Mouse (Mus musculus) left cerebral cortex, postnatal 10 days (tissue): Measurements from ENCODE around the gene Mtm1. TPM values are rescaled to one million over a fixed set of nuclear protein-coding genes. Genes with fewer than 3 reads are reported as not detected.
"Not testable (repeated sequence)": the region's sequence is repeated elsewhere in the genome, so short reads cannot be mapped to it uniquely, and the experiment has no call there.

ENCODE experiments used
- DNase-seq, 2 experiments: peaks; one replicate each; pipeline ENCODE4 v3.0.0; 2021 to 2022; ENCODE audit warnings: low spot score in 2 of 2, mixed read lengths in 1 of 2; ENCODE audit errors: extremely low spot score in 1 of 2
- intact Hi-C: fragments of 180-260 bp; cut with DNase I; formaldehyde crosslinking; loops from one replicate; pipeline ENCODE4 v1.15.1; 2025
- total RNA-seq, 2 experiments: library from RNA; stranded (reverse); gene quantifications; 2 replicates each; pipeline ENCODE4 v1.2.3; 2021

Gene Mtm1
- total RNA-seq, 2 experiments from 2014 or later = 4.2 to 4.9 TPM

DNA sequence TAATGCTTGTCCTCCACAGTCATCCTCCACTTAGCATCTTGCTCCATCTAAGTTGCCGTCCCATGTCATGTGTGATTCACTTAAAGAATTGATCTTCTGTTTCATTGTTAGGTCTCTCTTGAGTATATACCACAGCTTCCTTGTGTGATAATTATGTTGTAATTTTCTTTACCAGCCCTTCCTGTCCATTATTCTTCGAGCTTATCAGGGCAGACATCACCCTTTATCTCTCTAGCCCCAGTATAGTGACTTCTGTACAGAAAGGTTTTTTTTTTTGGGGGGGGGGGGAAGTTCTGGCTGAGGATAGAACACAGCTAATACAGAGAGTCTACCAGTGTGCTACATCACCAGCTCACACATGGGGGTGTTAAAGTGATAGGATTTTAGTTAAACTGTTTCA lies 53.7 kb downstream of the Mtm1 start:
- intact Hi-C loops = no loop called here
- DNase-seq = no peak

DNA sequence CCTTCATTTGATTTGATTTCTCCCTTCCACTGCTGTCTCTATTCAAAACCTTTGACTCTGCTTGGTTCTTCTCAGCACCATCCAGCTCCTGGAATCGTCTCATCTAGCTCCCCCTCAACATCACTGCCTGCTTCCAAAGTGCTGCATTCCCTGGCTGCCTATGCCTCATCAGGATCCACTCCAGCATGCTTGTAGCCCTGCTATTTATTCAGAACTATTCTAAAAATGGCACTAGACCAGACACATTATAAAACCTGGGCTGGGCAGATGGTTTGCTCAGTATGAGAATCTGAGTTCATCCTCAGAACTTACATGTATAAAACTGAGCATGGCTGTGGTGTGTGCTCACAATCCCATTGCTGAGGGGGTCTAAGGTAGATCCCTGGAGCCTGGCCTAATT lies 58.4 kb downstream of the Mtm1 start:
- intact Hi-C loops = no loop called here
- peak in 1 of 2 experiments; percentile 23 for DNase-seq

DNA sequence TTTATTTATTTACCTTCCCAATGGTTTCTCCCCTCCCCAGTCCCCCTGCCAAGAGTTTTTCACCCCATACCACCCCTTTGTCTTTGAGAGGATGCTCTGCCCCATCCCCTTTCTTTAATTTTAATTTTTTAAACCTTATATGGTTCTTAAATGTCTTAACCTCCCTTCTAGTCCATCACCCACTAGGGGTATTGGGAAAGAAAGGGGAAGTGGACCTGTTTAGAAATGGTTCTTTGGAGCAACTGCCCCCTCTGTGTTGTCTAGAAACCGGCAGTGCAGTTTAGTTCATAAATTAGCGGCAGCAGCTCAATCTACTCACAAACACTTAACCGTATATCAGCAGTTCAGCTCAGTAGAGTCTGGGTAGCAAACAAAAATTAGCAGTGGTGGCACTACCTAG lies 63.6 kb downstream of the Mtm1 start:
- intact Hi-C loops = no loop called here
- DNase-seq = no peak

DNA sequence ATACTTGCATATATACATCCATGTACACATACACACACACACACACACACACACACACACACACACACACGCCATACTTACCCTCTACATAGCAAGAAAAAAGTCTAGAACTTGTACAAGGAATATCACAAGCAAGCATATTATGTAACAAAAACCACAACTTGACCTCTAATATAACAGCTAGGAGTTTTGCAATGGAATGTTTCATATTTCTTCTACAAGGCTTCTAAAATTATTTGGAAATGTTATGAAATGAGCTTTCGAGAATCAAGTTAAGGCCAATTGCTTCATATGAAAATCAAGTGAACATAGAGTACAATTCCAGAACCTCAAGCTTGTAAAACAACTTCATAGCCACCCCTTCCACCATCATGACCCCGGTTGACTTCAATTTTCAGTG lies 74.9 kb downstream of the Mtm1 start:
- intact Hi-C loops = no loop called here
- DNase-seq = no peak

DNA sequence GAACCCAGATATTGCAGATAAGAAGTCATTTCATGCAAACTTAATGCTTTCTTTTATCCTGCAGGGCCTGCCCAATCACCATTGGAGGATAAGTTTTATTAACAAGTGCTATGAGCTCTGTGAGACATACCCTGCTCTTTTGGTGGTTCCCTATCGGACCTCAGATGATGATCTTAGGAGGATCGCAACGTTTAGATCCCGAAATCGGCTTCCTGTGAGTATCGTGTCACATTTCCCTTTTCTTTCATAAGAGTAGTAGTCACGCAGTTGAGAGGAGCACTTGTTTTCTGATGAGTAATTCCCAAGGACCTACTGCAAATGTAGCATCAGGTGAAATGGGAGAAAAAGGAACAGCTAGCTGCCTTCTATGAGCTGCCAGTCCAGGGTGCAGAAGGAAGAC lies 76.5 kb downstream of the Mtm1 start:
- intact Hi-C loops = no loop called here
- DNase-seq = no peak

DNA sequence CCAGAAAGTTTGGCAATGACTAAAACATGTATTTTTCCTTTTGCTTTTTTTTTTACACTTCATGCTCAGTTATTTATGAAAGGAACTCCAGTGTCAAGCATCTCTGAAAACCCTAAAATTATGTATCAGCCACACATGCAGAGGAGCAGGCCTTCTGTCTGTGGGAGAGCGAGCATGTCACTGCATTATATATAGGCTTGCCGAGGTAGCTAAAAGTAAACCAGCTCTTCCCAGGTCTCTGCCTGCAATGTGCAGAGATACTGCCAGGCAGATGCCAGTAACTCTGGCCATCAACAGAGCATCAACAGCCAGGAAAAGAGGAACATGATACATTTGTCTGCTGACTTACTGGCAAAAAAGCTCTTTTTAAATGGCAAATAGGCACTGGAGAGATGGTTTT lies 83.6 kb downstream of the Mtm1 start:
- intact Hi-C loops = no loop called here
- no peak for DNase-seq

DNA sequence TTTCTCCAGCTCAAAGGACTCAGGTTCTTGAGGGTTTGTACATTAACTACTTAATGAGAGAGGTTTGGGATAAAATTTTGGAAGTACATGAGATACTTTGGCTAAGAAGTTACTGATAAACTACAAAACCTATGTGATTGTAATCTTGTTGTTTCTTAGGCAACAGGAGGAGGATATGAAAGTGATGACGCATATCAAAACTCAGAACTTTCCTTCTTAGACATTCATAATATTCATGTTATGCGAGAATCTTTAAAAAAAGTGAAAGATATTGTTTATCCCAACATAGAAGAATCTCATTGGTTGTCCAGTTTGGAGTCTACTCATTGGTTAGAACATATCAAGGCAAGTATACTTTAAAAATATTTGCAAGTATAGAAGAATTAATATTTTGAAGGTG lies 85.4 kb downstream of the Mtm1 start:
- DNase-seq = no peak
- intact Hi-C loops = no loop called here

DNA sequence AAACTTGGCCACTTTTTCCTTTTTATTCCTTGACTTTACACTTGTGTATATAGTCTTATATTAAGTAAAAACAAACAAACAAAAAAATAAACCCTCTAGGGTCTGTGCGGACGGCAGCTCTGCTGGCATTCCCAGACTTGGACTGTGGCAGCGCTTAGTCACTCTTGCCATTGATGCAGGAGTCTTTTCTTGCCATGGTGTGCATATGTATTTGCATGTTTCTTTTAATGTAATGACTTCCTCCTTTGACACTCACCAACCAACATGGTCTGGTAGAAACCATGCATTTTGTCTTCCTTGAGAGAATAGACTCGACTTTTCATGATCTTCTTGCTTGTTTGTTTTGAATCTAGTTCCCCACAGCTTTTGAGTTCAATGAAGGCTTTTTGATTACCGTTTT lies 91.6 kb downstream of the Mtm1 start:
- DNase-seq = no peak
- intact Hi-C loops = no loop called here

DNA sequence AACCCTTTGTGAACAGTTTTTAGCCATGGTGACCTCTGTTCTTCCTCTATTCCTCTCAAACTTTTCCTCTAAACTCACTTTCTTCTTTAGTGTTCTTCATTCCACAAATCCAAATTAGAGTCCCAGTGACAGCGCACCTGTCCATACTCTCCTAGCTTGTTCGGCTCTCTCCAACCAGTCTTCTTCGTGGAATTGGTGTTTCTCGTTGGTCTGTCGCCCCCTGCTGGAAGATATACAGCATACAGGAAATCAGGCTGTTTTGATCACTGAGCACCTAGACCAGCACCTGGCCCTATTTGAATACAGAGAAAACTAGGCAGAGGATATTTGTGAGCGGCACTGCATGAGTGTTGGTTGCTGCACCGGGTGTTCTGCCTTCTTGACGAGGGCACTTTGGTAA lies 100.7 kb downstream of the Mtm1 start:
- intact Hi-C loops = loop anchor here (2.0 to 5.0 kb wide), 2 partner anchors 260 to 729 kb away; partner anchors contain the start of gene Mamld1
- DNase-seq = peak; percentile 15 to 28

DNA sequence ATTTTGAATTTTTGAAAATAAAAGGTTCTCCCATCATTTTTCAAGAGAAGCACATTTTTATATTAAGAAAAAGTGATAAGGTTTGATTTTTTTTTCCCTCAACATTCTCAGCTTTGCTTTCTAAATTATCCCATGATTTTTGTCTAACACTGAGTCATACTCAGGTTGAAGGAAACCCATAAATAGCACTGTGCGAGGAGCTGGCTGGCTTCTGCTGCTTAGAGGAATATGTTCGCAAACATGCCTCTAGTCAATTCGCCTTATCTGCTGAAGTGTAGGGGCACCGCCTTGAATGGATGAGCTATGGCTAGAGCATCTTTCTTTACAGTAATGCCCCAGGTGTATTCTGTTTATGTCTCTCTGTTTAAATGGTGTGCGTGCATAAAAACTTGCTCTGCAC lies 103.8 kb downstream of the Mtm1 start:
- DNase-seq = no peak
- intact Hi-C loops = loop anchor here (5.0 kb wide), 1 partner anchor 732 kb away; no protein-coding TSS in a partner anchor

DNA sequence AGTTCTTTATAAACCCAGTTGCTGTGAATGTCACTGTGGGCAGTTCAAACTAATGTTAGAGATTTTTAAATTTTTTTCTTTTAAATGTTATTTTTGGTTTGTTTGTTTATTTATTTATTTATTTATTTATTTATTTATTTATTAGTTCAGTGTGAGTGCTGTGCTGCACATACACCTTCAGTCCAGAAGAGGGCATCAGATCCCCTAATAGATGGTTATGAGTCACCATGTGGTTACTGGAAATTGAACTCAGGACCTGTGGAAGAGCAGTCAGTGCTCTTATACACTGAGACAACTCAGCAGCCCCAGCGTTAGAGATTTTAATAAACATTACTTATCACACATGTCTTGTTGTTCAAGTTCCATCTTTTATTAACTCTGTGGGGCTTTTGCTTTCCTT lies 141.5 kb downstream of the Mtm1 start:
- intact Hi-C loops = no loop called here
- DNase-seq = no peak

DNA sequence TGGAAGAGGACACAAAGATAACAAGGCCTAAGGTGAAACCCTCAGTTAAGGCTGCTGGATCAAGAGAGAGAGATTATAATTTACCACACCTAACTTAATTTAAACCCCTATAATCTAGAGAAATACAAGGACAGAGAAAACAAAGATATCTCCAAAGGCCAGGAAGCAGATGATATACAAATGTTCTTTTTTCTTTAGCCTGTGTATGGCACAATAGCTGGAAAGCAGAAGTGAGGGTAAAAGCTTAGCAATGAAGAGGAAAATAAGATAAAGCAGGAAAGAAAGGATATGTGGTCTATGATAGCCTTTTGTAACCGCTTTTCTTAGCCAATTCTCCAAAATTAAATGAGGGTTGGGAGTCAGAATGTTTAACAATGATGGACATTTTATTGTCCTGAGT lies 144.8 kb downstream of the Mtm1 start:
- DNase-seq = no peak
- intact Hi-C loops = no loop called here

DNA sequence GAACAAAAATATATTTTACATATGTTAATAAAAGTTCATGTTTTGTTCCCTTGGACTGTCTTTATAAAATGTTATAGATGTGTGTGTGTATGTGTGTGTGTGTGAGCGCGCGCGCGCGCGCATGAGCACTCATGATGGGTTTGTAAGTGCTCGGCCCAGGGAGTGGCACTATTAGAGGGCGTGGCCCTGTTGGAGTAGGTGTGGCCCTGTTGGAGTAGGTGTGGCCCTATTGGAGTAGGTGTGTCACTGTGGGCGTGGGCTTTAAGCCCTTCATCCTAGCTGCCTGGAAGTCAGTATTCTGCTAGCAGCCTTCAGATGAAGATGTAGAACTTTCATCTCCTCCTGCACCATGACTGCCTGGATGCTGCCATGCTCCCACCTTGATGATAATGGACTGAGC lies 151.2 kb downstream of the Mtm1 start:
- intact Hi-C loops, DNase-seq: not testable (repeated sequence)

DNA sequence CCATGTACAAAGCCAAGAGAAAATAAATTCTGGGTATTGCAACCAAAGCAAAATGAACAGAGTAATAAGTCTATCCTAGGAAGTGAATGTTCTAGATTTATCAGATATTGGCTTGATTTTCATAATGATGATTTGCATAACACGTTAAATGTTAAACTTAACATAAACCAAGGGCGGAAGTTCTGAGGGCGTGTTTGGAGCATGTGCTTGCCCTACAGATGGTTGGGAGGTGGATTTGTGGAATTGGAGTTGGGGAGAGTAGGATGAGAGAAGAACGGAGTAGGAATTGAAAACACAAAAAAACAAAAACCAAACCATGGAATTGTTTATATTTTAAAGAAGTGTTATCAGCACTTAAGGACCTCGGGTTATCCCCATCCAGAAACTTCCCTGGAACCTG lies 153.5 kb downstream of the Mtm1 start:
- intact Hi-C loops = no loop called here
- no peak for DNase-seq

DNA sequence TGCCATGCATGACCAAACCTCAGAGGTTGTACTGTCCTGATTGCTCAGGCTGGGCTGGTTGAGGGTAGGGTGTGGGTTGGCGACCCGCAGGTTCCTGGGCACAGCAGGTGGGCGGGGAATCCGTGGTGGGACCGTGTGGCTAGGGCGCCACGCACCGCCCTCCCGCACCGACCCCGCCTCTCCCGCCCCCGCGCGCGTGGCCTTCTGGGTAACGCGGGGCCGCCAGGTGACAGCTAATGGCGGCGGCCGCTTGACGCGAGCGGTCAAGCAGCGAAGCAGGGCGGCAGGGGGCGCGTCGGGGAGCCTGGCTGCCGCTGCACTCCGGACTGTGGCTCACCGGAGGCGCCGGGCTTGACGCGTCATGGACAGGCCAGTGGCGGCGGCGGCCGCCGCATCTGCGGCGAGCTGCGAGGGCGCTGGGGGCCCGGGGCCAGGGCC lies 154.0 kb downstream of the Mtm1 start, which contains the start of gene Mtmr1:
Gene Mtmr1 (plus strand): TSS at position 207 of the 438 bp plus-strand sequence.
- intact Hi-C loops = no loop called here
- DNase-seq = peak; percentile 52 to 87

DNA sequence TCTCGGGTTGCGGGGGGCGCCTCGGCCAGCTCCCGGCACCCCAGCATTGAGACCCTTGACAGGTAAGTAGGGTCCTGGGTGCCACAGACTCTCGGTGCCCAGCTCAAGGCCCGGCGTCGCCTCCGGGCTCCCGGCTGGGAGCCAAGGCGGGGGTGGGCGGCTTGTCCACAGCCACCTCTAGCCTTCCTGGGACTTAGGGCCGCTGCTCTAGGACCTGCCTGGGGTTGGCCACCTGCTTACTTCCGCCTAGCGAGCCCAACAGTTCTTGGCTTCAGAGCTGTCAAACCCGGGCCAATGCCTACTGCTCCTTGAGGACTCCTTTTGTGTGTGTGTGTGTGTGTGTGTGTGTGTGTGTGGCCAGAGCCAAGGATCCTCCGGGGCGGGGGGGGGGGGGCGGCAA lies 154.4 kb downstream of the Mtm1 start:
- intact Hi-C loops = no loop called here
- DNase-seq = peak in 1 of 2 experiments; percentile 22

Other genes starting within 250 kb of the Mtm1 start
- 10 to 100 TPM; 19.8 to 20.1 TPM for gene Mamld1, start 160.5 kb upstream of the Mtm1 start, total RNA-seq
- gene Mtmr1, start 154.0 kb downstream of the Mtm1 start, total RNA-seq = 10 to 100 TPM; 30.9 to 34.8 TPM